Mouse (Mus musculus) embryonic fibroblast, embryonic 13.5 days (primary cell): Measurements from ENCODE around the gene Arhgef9. TPM values are rescaled to one million over a fixed set of nuclear protein-coding genes. Genes with fewer than 3 reads are reported as not detected.

Experiments
- H3K27ac ChIP-seq: 2 replicates; pipeline ENCODE4 v1.5.1; 2012; ENCODE audit warnings: low read length, control low read depth, inconsistent platforms; ENCODE audit not compliant: insufficient read depth
- H3K4me1 ChIP-seq: 2 replicates; pipeline ENCODE4 v1.6.1; 2011; ENCODE audit warnings: low read length; ENCODE audit not compliant: control insufficient read depth, insufficient read depth
- H3K4me3 ChIP-seq: 2 replicates; pipeline ENCODE4 v1.5.1; 2011; ENCODE audit warnings: mild to moderate bottlenecking, control low read depth, low read length; ENCODE audit not compliant: insufficient read depth
- CTCF ChIP-seq: IDR thresholded peaks from 2 replicates; pipeline ENCODE4 v1.5.1; 2011; ENCODE audit warnings: mild to moderate bottlenecking, control low read depth, low read length, moderate library complexity, borderline replicate concordance; ENCODE audit not compliant: insufficient read depth
- POLR2A ChIP-seq: IDR thresholded peaks from 2 replicates; pipeline ENCODE4 v1.6.1; 2011; ENCODE audit warnings: low read depth, mild to moderate bottlenecking, control low read depth, low read length, moderate library complexity
- polyA plus RNA-seq: library from polyadenylated mRNA; stranded (reverse); fragments of >200 nt; gene quantifications from 2 replicates; pipeline ENCODE4 v1.2.4, GENCODE M21; 2011; ENCODE audit warnings: low read depth; ENCODE audit not compliant: missing spikeins, insufficient read length

Arhgef9 gene
- polyA plus RNA-seq, result 14.7 and 16.2 TPM in 2 replicates

- peak within 1 kb of the TSS; percentile 38 for H3K4me3 ChIP-seq
These were observed at the start of gene Arhgef9 for GRCm38 (mm10) chrX:95196104-95196919. Gene Arhgef9 (minus strand): TSS chrX:95196856.

GRCm38 (mm10) chrX:95238896-95239295 is 42.2 kb upstream of the Arhgef9 start:
- H3K27ac ChIP-seq, result no peak overlapping the region
- no peaks in the 10 kb centered on the region for H3K4me1 ChIP-seq
- H3K4me3 ChIP-seq, result no peak overlapping the region
- TF ChIP-seq CTCF (no peak), POLR2A (no peak)

More at GRCm38 (mm10) chrX:95196104-95196919, at the start of gene Arhgef9:
- TF ChIP-seq POLR2A (no peak), CTCF (no peak)
- H3K4me1 ChIP-seq, result no peaks in the 10 kb centered on the region
- no peak within 1 kb of the TSS for H3K27ac ChIP-seq

- Histone ChIP-seq H3K4me3 (no peak overlapping the region), H3K27ac (no peak overlapping the region), H3K4me1 (no peaks in the 10 kb centered on the region)
- no peak for TF ChIP-seq POLR2A
- no peak for TF ChIP-seq CTCF
These were observed 1.1 kb downstream of the Arhgef9 start for GRCm38 (mm10) chrX:95195363-95196103.

- Histone ChIP-seq H3K27ac (no peak overlapping the region), H3K4me1 (no peaks in the 10 kb centered on the region)
- TF ChIP-seq POLR2A, result no peak
These were observed 20.7 kb downstream of the Arhgef9 start for GRCm38 (mm10) chrX:95175978-95176377.

GRCm38 (mm10) chrX:95166317-95166716 is 30.3 kb downstream of the Arhgef9 start:
- H3K4me3 ChIP-seq, result peak overlapping the region; percentile 56
- no peak for TF ChIP-seq CTCF
- peak; percentile 86 for TF ChIP-seq POLR2A
- peak overlapping the region; percentile 81 for H3K27ac ChIP-seq
- no peaks in the 10 kb centered on the region for H3K4me1 ChIP-seq

More at GRCm38 (mm10) chrX:95175978-95176377, 20.7 kb downstream of the Arhgef9 start:
- H3K4me3 ChIP-seq, result no peak overlapping the region

- peak overlapping the region; percentile 56 for H3K4me3 ChIP-seq
- no peaks in the 10 kb centered on the region for H3K4me1 ChIP-seq
- TF ChIP-seq POLR2A (no peak), CTCF (no peak)
- H3K27ac ChIP-seq, result peak overlapping the region; percentile 81
These were observed 31.0 kb downstream of the Arhgef9 start for GRCm38 (mm10) chrX:95165671-95166127.

- no peaks in the 10 kb centered on the region for H3K4me1 ChIP-seq
- TF ChIP-seq POLR2A, result no peak
- no peak for TF ChIP-seq CTCF
These were observed 32.5 kb downstream of the Arhgef9 start for GRCm38 (mm10) chrX:95164140-95164539.

GRCm38 (mm10) chrX:95163452-95163851 is 33.2 kb downstream of the Arhgef9 start:
- no peaks in the 10 kb centered on the region for H3K4me1 ChIP-seq
- H3K4me3 ChIP-seq, result no peak overlapping the region
- no peak overlapping the region for H3K27ac ChIP-seq
- TF ChIP-seq CTCF (no peak), POLR2A (no peak)

More at GRCm38 (mm10) chrX:95164140-95164539, 32.5 kb downstream of the Arhgef9 start:
- Histone ChIP-seq H3K27ac (peak overlapping the region; percentile 54), H3K4me3 (peak overlapping the region; percentile 27)

GRCm38 (mm10) chrX:95156833-95157386 is 39.7 kb downstream of the Arhgef9 start:
- Histone ChIP-seq H3K4me3 (no peak overlapping the region), H3K27ac (no peak overlapping the region), H3K4me1 (no peaks in the 10 kb centered on the region)
- TF ChIP-seq CTCF, result no peak

- Histone ChIP-seq H3K4me3 (no peak overlapping the region), H3K4me1 (no peaks in the 10 kb centered on the region), H3K27ac (no peak overlapping the region)
- TF ChIP-seq CTCF (no peak), POLR2A (no peak)
These were observed 58.0 kb downstream of the Arhgef9 start for GRCm38 (mm10) chrX:95138636-95139035.
